Mouse (Mus musculus) cerebellum, adult 8-10 months (tissue): ENCODE results near the gene Spag8.

Experiments used
- DNase-seq: peaks from one replicate; pipeline ENCODE4 v3.0.0; 2022

Gene Spag8

GRCm38 (mm10) chr4:43653161-43654015 is at the start of gene Spag8:
Spag8 (minus strand) TSS chr4:43653594.
- no peak for DNase-seq

GRCm38 (mm10) chr4:43700707-43701106 is 47.3 kb upstream of the Spag8 start, which contains the start of gene Olfr70:
Olfr70 (minus strand) TSS chr4:43700807.
- DNase-seq = no peak

- DNase-seq = peak; percentile 27
These were observed 43.2 kb upstream of the Spag8 start for GRCm38 (mm10) chr4:43696561-43696960.

GRCm38 (mm10) chr4:43695249-43695671 is 41.9 kb upstream of the Spag8 start:
- DNase-seq = no peak

GRCm38 (mm10) chr4:43694439-43695248 is 41.2 kb upstream of the Spag8 start:
- DNase-seq = no peak

- DNase-seq = no peak
These were observed 40.4 kb upstream of the Spag8 start for GRCm38 (mm10) chr4:43693806-43694241.

- DNase-seq = no peak
These were observed 37.6 kb upstream of the Spag8 start for GRCm38 (mm10) chr4:43691026-43691425.

- DNase-seq = no peak
These were observed 36.6 kb upstream of the Spag8 start for GRCm38 (mm10) chr4:43690021-43690420.

GRCm38 (mm10) chr4:43679416-43680043 is 26.1 kb upstream of the Spag8 start:
- DNase-seq = no peak

GRCm38 (mm10) chr4:43678541-43678940 is 25.1 kb upstream of the Spag8 start:
- no peak for DNase-seq

- no peak for DNase-seq
These were observed 22.2 kb upstream of the Spag8 start for GRCm38 (mm10) chr4:43675608-43676007.

GRCm38 (mm10) chr4:43674974-43675373 is 21.6 kb upstream of the Spag8 start:
- DNase-seq = no peak

- no peak for DNase-seq
These were observed 20.3 kb upstream of the Spag8 start for GRCm38 (mm10) chr4:43673703-43674102.

GRCm38 (mm10) chr4:43672070-43672469 is 18.7 kb upstream of the Spag8 start:
- DNase-seq = peak; percentile 91

GRCm38 (mm10) chr4:43669428-43669794 is 16.0 kb upstream of the Spag8 start:
- DNase-seq = peak; percentile 74

GRCm38 (mm10) chr4:43668782-43669427 is 15.5 kb upstream of the Spag8 start, which contains the start of the genes Tmem8b and Fam221b:
Tmem8b (plus strand) TSS chr4:43668971.
Fam221b (minus strand) TSS chr4:43669145.
- DNase-seq = peak; percentile 91

GRCm38 (mm10) chr4:43666412-43666811 is 13.0 kb upstream of the Spag8 start:
- DNase-seq = no peak

- DNase-seq = no peak
These were observed 3.8 kb upstream of the Spag8 start for GRCm38 (mm10) chr4:43657146-43657545.

GRCm38 (mm10) chr4:43656339-43657109 is 3.1 kb upstream of the Spag8 start, which contains the start of gene Hint2:
Hint2 (minus strand) TSS chr4:43656466.
- peak; percentile 97 for DNase-seq

GRCm38 (mm10) chr4:43655656-43656338 is 2.4 kb upstream of the Spag8 start:
- no peak for DNase-seq

- no peak for DNase-seq
These were observed 668 bp downstream of the Spag8 start for GRCm38 (mm10) chr4:43652726-43653125.
